Mouse (Mus musculus): ENCODE data around the gene Gm11077. TPM values are rescaled to one million over a fixed set of nuclear protein-coding genes. Genes with fewer than 3 reads are reported as not detected.

Gm11077 gene
- polyA plus RNA-seq (2014; fragmentation: Nextera tagmentation; extraction: Ambion mirVana): not detected in 2 replicates

GRCm38 (mm10) chr6:140729272-140729671 is at the start of gene Gm11077:
Gm11077 (plus strand) TSS chr6:140729284.
- Histone ChIP-seq H3K4me1 (ENCODE audit: control insufficient read depth, insufficient read depth, low read length) (peaks cover 4% of the 10 kb centered on the region; the same call in 1 of the 2 replicates), H3K9me3 (replicated peaks; ENCODE audit: control insufficient read depth, low read length) (0 out of 2 replicates have a peak, but pooled peaks cover 2% of the 10 kb centered on the region), H3K27me3 (replicated peaks; ENCODE audit: control insufficient read depth, insufficient read depth, low read length) (no peaks in the 10 kb centered on the region), H3K27ac (ENCODE audit: low read depth, low read length) (no peak within 1 kb of the TSS), H3K9ac (ENCODE audit: low read length) (no peak within 1 kb of the TSS), H3K36me3 (ENCODE audit: control insufficient read depth, insufficient read depth, low read length) (no peaks in the 10 kb centered on the region), H3K4me2 (ENCODE audit: low read length) (no peak within 1 kb of the TSS), H3K4me3 (ENCODE audit: low read depth, low read length) (no peak within 1 kb of the TSS)
- ATAC-seq (no peak), DNase-seq (ENCODE audit: low spot score) (no peak)
- 93% methylated on average over 5 of the region's 5 CpGs for WGBS

GRCm38 (mm10) chr6:140680713-140681112 is 48.4 kb upstream of the Gm11077 start:
- Histone ChIP-seq H3K4me1 (ENCODE audit: control insufficient read depth, insufficient read depth, low read length) (peaks cover 13% of the 10 kb centered on the region), H3K36me3 (ENCODE audit: control insufficient read depth, insufficient read depth, low read length) (no peaks in the 10 kb centered on the region), H3K4me3 (ENCODE audit: low read depth, low read length) (no peak overlapping the region), H3K27me3 (replicated peaks; ENCODE audit: control insufficient read depth, insufficient read depth, low read length) (no peaks in the 10 kb centered on the region), H3K4me2 (ENCODE audit: low read length) (no peak overlapping the region), H3K9ac (ENCODE audit: low read length) (no peak overlapping the region), H3K27ac (ENCODE audit: low read depth, low read length) (no peak overlapping the region), H3K9me3 (replicated peaks; ENCODE audit: control insufficient read depth, low read length) (no peaks in the 10 kb centered on the region)
- WGBS: 39% methylated on average over 7 of the region's 7 CpGs
- no peak for DNase-seq (ENCODE audit: low spot score)
- ATAC-seq: no peak

- H3K9ac ChIP-seq (ENCODE audit: low read length): no peak overlapping the region
- WGBS: 63% methylated on average over 13 of the region's 13 CpGs
- H3K9me3 ChIP-seq (replicated peaks; ENCODE audit: control insufficient read depth, low read length): no peaks in the 10 kb centered on the region
- peaks cover 13% of the 10 kb centered on the region for H3K4me1 ChIP-seq (ENCODE audit: control insufficient read depth, insufficient read depth, low read length)
- no peak overlapping the region for H3K4me2 ChIP-seq (ENCODE audit: low read length)
- DNase-seq (ENCODE audit: low spot score) (no peak), ATAC-seq (no peak)
- no peaks in the 10 kb centered on the region for H3K36me3 ChIP-seq (ENCODE audit: control insufficient read depth, insufficient read depth, low read length)
- no peaks in the 10 kb centered on the region for H3K27me3 ChIP-seq (replicated peaks; ENCODE audit: control insufficient read depth, insufficient read depth, low read length)
- no peak overlapping the region for H3K4me3 ChIP-seq (ENCODE audit: low read depth, low read length)
- H3K27ac ChIP-seq (ENCODE audit: low read depth, low read length): no peak overlapping the region
These were observed 46.3 kb upstream of the Gm11077 start for GRCm38 (mm10) chr6:140682829-140683228.

- no peaks in the 10 kb centered on the region for H3K27me3 ChIP-seq (replicated peaks; ENCODE audit: control insufficient read depth, insufficient read depth, low read length)
- no peaks in the 10 kb centered on the region for H3K9me3 ChIP-seq (replicated peaks; ENCODE audit: control insufficient read depth, low read length)
- 85% methylated on average over 11 of the region's 11 CpGs for WGBS
- ATAC-seq (no peak), DNase-seq (ENCODE audit: low spot score) (no peak)
- H3K4me3 ChIP-seq (ENCODE audit: low read depth, low read length): no peak overlapping the region
- no peak overlapping the region for H3K27ac ChIP-seq (ENCODE audit: low read depth, low read length)
- no peaks in the 10 kb centered on the region for H3K4me1 ChIP-seq (ENCODE audit: control insufficient read depth, insufficient read depth, low read length)
- H3K9ac ChIP-seq (ENCODE audit: low read length): no peak overlapping the region
- H3K4me2 ChIP-seq (ENCODE audit: low read length): no peak overlapping the region
- H3K36me3 ChIP-seq (ENCODE audit: control insufficient read depth, insufficient read depth, low read length): no peaks in the 10 kb centered on the region
These were observed 44.7 kb upstream of the Gm11077 start for GRCm38 (mm10) chr6:140684403-140684802.

- Histone ChIP-seq H3K27ac (ENCODE audit: low read depth, low read length) (peak overlapping the region; percentile 31; the same call in 1 of the 2 replicates), H3K36me3 (ENCODE audit: control insufficient read depth, insufficient read depth, low read length) (no peaks in the 10 kb centered on the region), H3K27me3 (replicated peaks; ENCODE audit: control insufficient read depth, insufficient read depth, low read length) (no peaks in the 10 kb centered on the region), H3K9ac (ENCODE audit: low read length) (no peak overlapping the region), H3K4me1 (ENCODE audit: control insufficient read depth, insufficient read depth, low read length) (no peaks in the 10 kb centered on the region), H3K9me3 (replicated peaks; ENCODE audit: control insufficient read depth, low read length) (no peaks in the 10 kb centered on the region), H3K4me3 (ENCODE audit: low read depth, low read length) (no peak overlapping the region), H3K4me2 (ENCODE audit: low read length) (no peak overlapping the region)
- DNase-seq (ENCODE audit: low spot score): peak; percentile 74
- ATAC-seq: peak; percentile 84
- 64% methylated on average over 16 of the region's 16 CpGs for WGBS
These were observed 39.3 kb upstream of the Gm11077 start for GRCm38 (mm10) chr6:140689617-140690404.

GRCm38 (mm10) chr6:140692160-140692559 is 36.9 kb upstream of the Gm11077 start:
- 92% methylated on average over 6 of the region's 6 CpGs for WGBS

GRCm38 (mm10) chr6:140696192-140696879 is 32.7 kb upstream of the Gm11077 start:
- Histone ChIP-seq H3K27me3 (replicated peaks; ENCODE audit: control insufficient read depth, insufficient read depth, low read length) (no peaks in the 10 kb centered on the region), H3K27ac (ENCODE audit: low read depth, low read length) (no peak overlapping the region), H3K4me3 (ENCODE audit: low read depth, low read length) (no peak overlapping the region), H3K9ac (ENCODE audit: low read length) (no peak overlapping the region), H3K4me2 (ENCODE audit: low read length) (no peak overlapping the region), H3K36me3 (ENCODE audit: control insufficient read depth, insufficient read depth, low read length) (no peaks in the 10 kb centered on the region), H3K4me1 (ENCODE audit: control insufficient read depth, insufficient read depth, low read length) (no peaks in the 10 kb centered on the region), H3K9me3 (replicated peaks; ENCODE audit: control insufficient read depth, low read length) (no peaks in the 10 kb centered on the region)
- peak; percentile 45 for DNase-seq (ENCODE audit: low spot score)
- WGBS: 69% methylated on average over 12 of the region's 12 CpGs
- no peak; the same call in 1 of the 2 replicates for ATAC-seq

More at GRCm38 (mm10) chr6:140692160-140692559, 36.9 kb upstream of the Gm11077 start:
- H3K4me1 ChIP-seq (ENCODE audit: control insufficient read depth, insufficient read depth, low read length): no peaks in the 10 kb centered on the region
- H3K9me3 ChIP-seq (replicated peaks; ENCODE audit: control insufficient read depth, low read length): no peaks in the 10 kb centered on the region
- H3K9ac ChIP-seq (ENCODE audit: low read length): no peak overlapping the region
- H3K36me3 ChIP-seq (ENCODE audit: control insufficient read depth, insufficient read depth, low read length): no peaks in the 10 kb centered on the region
- H3K4me3 ChIP-seq (ENCODE audit: low read depth, low read length): no peak overlapping the region
- H3K27me3 ChIP-seq (replicated peaks; ENCODE audit: control insufficient read depth, insufficient read depth, low read length): no peaks in the 10 kb centered on the region
- no peak for DNase-seq (ENCODE audit: low spot score)
- H3K27ac ChIP-seq (ENCODE audit: low read depth, low read length): no peak overlapping the region
- no peak overlapping the region for H3K4me2 ChIP-seq (ENCODE audit: low read length)
- no peak for ATAC-seq

- Histone ChIP-seq H3K4me2 (ENCODE audit: low read length) (no peak overlapping the region), H3K9ac (ENCODE audit: low read length) (no peak overlapping the region), H3K4me3 (ENCODE audit: low read depth, low read length) (no peak overlapping the region), H3K9me3 (replicated peaks; ENCODE audit: control insufficient read depth, low read length) (no peaks in the 10 kb centered on the region), H3K36me3 (ENCODE audit: control insufficient read depth, insufficient read depth, low read length) (no peaks in the 10 kb centered on the region), H3K27ac (ENCODE audit: low read depth, low read length) (no peak overlapping the region), H3K27me3 (replicated peaks; ENCODE audit: control insufficient read depth, insufficient read depth, low read length) (no peaks in the 10 kb centered on the region), H3K4me1 (ENCODE audit: control insufficient read depth, insufficient read depth, low read length) (no peaks in the 10 kb centered on the region)
- DNase-seq (ENCODE audit: low spot score) (peak; percentile 86), ATAC-seq (peak; percentile 63; the same call in 1 of the 2 replicates)
- 79% methylated on average over 11 of the region's 11 CpGs for WGBS
These were observed 31.1 kb upstream of the Gm11077 start for GRCm38 (mm10) chr6:140697994-140698393.

- no peaks in the 10 kb centered on the region for H3K9me3 ChIP-seq (replicated peaks; ENCODE audit: control insufficient read depth, low read length)
- H3K9ac ChIP-seq (ENCODE audit: low read length): no peak overlapping the region
- no peaks in the 10 kb centered on the region for H3K27me3 ChIP-seq (replicated peaks; ENCODE audit: control insufficient read depth, insufficient read depth, low read length)
- H3K27ac ChIP-seq (ENCODE audit: low read depth, low read length): no peak overlapping the region
- ATAC-seq (no peak), DNase-seq (ENCODE audit: low spot score) (no peak)
- no peak overlapping the region for H3K4me3 ChIP-seq (ENCODE audit: low read depth, low read length)
- no peak overlapping the region for H3K4me2 ChIP-seq (ENCODE audit: low read length)
- no peaks in the 10 kb centered on the region for H3K4me1 ChIP-seq (ENCODE audit: control insufficient read depth, insufficient read depth, low read length)
- no peaks in the 10 kb centered on the region for H3K36me3 ChIP-seq (ENCODE audit: control insufficient read depth, insufficient read depth, low read length)
- WGBS: 92% methylated on average over 1 of the region's 1 CpGs
These were observed 30.5 kb upstream of the Gm11077 start for GRCm38 (mm10) chr6:140698596-140698995.

All from forebrain, embryonic 14.5 days (tissue).